Mouse (Mus musculus) gastrocnemius, postnatal 25 days (tissue): ENCODE measurements around the gene Adamtsl1. TPM values are rescaled to one million over a fixed set of nuclear protein-coding genes. Genes with fewer than 3 reads are reported as not detected.
A peak's percentile ranks its signal among the peaks of the same experiment; 100 is the strongest.

Experiments
- DNase-seq: peaks from one replicate; pipeline ENCODE4 v3.0.0; 2022
- total RNA-seq, 2 experiments: library from RNA; stranded (reverse); gene quantifications; 1 replicate in 1 of 2; 2 replicates in 1 of 2; pipeline ENCODE4 v1.2.3; 2021

Adamtsl1 gene
- total RNA-seq, 2 experiments from 2014 or later, result 6.0 to 9.7 TPM

- no peak for DNase-seq
Observed at GRCm38 (mm10) chr4:86227096-86227495, 713.1 kb downstream of the Adamtsl1 start.

DNA sequence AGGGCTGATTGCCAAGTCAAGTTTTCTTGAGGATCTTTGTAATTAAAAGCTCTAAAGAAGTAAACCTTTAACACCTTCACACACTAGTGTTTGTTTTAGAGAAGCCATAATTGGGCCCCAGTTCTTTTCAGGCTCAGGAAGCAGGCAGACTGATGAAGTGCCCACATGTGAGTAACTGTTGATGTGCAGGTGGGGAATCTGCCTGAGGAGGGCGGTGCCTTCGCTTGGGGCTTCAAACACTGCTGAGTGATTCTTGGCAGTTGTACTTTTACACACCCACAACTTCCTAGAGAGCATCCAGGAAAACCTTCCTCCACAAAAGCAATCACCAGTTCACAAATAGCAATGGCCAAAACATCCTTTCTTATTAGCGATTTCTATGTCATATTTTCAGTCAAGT, 719.2 kb downstream of the Adamtsl1 start:
- no peak for DNase-seq

GRCm38 (mm10) chr4:86241854-86242424, 728.0 kb downstream of the Adamtsl1 start:
- DNase-seq, result no peak

- DNase-seq, result no peak
Observed at GRCm38 (mm10) chr4:86270085-86270484, 756.1 kb downstream of the Adamtsl1 start.

DNA sequence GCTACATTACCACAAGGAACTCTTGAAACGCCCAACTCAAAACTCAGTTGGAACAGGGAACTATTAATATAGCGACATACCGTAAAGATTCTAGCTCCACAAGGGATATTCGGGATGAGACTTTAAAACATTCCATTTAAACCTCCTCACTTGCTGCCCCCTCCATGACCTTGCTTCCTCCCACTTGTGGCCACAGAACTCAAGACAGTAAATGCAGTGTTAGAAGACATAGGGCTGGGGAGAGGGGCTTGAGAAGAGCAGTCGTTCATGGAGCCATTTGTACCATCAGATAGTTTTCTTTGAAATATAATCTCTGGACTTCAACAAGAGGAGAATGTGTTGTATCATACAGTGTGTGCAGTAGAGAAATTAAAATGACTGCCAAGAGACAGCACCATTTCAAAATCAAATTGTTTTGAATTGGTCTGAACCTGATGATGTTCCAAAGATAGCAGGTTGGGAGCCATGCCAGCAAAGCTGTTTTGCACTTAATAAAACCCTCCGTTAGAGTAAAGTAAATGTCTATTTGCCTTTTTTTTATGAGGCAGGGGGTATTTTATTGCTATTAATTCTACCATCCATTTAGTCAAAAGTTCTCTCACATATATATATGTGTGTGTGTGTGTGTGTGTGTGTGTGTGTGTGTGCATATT, 759.9 kb downstream of the Adamtsl1 start:
- no peak for DNase-seq

GRCm38 (mm10) chr4:86274663-86275062, 760.7 kb downstream of the Adamtsl1 start:
- no peak for DNase-seq

GRCm38 (mm10) chr4:86276021-86276813, 762.2 kb downstream of the Adamtsl1 start:
- peak; percentile 7 for DNase-seq

DNA sequence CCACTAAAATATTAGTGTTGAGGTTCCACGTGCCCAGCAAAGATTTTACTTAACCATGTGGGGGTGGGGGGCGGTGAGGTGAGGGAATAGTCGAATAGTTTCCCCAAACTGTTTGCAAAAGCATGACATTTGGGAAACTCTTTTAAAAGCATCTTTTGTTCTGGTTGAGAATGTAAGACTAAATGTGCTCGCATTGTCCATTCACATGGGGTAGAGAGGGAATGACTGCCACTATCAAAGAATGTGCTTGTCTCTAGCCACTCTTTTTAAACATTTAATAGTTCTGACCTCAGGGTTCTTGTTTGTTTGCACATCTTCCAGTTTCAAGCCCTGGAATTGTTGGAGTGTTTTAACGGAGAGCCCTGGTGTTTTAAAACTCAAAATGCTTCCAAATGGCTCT, 764.6 kb downstream of the Adamtsl1 start:
- DNase-seq, result no peak

DNA sequence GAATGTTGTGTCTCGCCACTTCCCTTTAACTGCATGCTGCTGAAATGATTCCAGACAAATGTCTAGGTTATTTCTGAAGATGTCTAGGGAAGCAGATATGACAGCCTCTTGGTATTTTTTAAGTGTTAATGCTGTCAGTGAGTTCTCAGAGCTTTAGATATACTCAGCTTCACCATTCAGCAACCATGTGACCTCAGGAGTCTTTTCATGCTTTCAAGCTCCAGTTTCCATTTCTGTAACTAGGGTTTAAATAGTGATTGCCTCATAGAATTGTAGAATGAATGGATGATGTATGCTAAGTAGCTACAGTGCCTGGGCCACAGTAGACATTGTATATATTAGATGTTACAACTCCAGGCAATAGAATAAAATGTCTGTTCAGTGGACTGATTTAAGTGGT, 772.6 kb downstream of the Adamtsl1 start:
- DNase-seq, result no peak

GRCm38 (mm10) chr4:86288264-86288663, 774.3 kb downstream of the Adamtsl1 start:
- no peak for DNase-seq

DNA sequence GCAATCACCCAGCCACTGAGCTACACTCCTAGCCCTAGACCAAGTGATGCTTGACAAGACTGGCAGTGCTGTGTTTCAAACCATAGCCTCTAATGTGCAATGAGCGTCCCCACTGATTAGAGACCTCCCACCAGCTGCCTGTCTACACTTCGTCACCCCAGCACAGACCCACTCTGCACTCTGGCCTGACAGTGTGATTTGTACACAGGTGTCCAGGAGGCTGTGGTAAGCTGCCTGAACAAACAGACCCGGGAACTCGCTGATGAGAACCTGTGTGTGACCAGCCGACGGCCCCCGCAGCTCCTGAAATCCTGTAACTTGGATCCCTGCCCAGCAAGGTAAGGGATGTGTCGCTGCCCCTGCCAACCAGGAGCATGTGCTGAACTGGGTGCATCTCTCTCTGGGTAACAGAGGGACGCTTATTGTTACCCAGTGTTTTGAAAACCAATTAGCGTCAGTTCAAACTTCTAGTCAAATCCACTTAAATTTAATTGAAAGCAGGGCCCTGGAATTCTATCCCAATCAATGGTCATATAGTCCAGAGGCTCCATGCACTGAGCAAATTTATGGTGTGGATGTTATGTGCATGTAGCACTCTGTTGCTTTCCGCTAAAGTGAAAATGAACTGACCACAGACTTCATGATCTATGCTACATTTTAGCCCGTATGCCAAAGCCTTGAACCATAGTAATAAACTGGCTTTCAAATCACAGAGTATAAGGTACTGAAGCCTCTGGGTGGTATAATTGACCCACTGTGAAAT, 775.7 kb downstream of the Adamtsl1 start:
- DNase-seq, result no peak

- DNase-seq, result no peak
Observed at GRCm38 (mm10) chr4:86294828-86295251, 780.9 kb downstream of the Adamtsl1 start.

DNA sequence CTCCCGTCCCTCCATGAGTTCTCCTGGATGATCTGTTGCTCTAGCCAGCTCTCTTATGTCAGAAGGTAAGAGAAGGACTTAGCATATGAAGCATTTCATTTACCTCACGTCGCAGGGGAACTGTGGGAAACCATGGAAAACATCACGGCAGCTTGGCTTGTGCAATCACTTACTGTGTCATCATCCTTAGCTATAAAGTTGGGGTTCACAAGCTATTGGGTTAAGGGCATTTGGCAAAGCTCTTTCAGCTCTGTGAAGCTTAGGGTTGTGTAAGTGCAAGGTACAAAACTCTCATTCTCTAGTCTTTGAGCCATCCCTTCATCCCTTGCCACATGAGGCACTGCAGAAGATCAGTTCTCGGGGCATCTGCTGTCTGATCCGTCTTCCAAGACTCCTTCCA, 787.5 kb downstream of the Adamtsl1 start:
- DNase-seq, result no peak

DNA sequence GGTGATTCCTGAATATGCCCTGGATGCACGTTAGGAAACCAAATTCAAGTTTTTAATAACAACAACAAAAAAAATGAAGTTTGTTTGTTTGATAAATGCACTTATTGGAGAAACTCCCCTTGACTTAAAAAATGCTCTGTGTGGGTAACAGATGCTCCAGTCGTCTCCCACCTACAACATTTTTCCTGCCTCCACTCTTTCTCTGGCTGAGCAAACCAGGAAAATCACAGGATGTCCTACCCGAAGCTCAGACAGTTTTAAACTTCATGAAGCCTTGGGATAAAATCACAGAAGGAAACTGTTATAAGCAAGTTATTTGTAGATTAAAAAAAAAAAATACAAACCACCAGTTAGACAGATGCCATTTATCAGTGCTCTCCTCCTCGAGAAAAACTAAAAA, 788.1 kb downstream of the Adamtsl1 start:
- DNase-seq, result no peak

GRCm38 (mm10) chr4:86306753-86307152, 792.8 kb downstream of the Adamtsl1 start:
- DNase-seq, result no peak

GRCm38 (mm10) chr4:86309178-86309577, 795.2 kb downstream of the Adamtsl1 start:
- DNase-seq, result no peak

DNA sequence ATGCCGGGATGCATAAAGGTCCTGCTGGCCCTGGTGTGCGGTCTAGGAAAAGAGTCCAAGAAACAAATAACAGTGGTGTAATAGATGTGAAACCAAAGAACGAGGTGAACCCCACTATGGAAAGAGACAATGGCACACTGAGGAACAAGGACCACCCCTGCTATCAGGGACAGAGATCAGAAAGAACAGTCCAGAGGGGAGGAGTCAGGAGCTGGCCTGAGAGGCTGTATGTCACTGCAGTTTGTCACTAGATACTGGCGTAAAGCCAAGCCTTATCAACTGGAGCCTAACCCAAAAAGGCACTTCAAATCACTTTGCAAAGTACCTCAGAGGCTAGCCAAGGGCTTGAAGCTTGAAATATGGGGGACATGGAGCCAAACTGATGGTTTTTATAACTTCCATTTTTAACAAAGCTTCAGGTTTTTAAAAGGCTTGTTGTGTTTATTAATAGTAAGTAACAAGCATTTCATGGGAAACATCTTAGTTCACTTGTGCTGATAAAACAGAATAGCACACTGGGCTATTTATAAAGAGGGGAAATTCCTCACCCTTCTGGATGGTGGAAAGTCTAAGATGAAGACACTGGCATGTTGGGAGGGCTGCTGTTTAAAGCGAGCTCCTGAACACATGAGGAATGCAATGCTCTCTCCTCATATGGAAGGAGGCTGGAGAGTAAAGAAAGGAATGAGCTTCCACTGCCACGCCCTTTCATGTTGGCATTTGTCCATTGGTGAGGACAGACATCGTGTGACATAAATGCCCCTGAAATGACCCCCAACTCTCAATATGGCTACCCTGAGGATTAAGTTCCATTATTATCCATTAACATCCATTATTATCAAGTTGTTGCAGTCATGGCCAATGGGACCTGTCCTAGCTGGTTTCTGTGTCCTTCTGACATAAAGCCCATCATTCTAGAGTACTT, 797.1 kb downstream of the Adamtsl1 start:
- DNase-seq, result no peak

DNA sequence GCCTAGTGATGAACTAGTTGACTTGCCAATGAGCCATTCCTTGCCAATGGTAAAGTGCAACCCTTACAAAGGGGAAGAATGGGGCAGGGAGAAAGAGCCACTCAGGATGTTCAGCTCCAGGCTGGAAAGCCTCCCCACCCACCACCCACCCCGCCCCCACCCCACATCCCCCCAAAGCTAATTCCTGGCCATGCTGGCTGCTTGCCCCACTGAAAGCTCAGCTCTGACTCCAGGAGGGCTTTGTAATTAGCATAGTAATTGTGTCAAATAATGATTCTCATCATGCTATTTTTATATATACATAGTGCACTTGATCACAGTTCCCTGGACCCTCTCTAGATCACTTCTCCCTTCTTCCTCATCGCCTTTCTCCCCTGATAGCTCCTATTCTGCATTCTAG, 798.4 kb downstream of the Adamtsl1 start:
- DNase-seq, result no peak

DNA sequence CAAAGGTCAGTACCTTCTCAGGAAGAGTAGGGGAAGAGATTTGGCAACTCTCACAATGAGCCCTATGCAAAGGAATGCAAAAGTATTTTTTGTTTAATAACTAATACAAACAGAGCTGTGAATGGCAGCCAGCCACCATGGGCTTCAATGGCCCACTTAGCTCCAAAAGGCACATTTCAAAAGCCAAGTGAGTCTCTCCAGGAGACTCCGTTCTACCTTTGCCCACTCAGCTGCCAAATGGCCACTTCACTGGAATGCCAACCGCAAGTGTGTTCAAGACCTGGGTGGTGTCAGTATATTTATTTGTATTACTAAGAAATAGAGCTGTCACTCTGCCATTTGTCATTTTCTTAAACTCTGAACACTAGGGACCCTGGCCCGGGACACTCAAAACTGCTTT, 800.5 kb downstream of the Adamtsl1 start:
- no peak for DNase-seq

GRCm38 (mm10) chr4:86315122-86315521, 801.1 kb downstream of the Adamtsl1 start:
- DNase-seq, result no peak

- no peak for DNase-seq
Observed at GRCm38 (mm10) chr4:86317916-86318542, 804.1 kb downstream of the Adamtsl1 start.
